Mouse (Mus musculus) B cell, adult 2 months (primary cell): ENCODE data around the gene Eya2.

Experiments used
- DNase-seq, 2 experiments: peaks; one replicate each; pipeline ENCODE4 v3.0.0; 2022

The Eya2 gene

DNA sequence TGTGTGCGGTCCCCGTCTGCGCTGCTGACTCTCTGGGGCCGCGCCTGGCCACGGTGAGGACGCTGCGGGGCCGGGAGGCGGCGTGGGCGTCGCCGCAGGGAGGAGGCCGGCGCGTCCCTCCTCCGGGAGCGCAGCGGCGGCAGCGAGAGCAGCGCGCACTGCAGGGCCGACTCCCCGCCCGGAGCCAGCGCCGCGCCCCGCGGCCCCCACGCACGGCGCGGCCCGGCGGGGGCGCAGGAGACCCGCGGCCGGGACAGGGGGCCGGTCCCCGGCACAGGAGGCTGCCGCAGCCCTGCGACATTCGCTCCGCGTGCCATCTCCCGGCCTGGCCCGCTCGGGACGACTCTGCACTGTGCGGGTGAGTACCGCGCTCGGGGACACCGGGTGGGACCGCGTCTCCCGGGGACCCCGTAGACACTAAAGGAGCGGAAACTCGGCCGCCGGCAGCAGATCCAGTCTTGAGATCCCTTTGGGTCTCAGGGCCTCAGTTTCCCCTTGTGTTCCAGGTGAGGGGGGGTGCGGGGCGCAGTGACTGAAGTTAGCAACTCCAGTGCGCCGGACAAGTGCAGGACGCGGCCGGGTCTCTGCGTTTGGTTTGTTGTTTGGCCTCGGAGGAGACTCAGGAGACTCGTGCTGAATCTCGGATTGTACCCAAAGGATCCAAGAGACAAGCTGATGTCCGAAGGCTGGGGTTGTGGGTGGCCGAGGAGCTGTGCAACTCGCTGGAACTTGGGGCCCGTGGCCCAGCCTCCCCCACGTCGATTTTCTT is at the start of gene Eya2:
Gene Eya2, plus strand, starts transcription at position 126 of the 769 bp plus-strand sequence.
- no peak for DNase-seq

DNA sequence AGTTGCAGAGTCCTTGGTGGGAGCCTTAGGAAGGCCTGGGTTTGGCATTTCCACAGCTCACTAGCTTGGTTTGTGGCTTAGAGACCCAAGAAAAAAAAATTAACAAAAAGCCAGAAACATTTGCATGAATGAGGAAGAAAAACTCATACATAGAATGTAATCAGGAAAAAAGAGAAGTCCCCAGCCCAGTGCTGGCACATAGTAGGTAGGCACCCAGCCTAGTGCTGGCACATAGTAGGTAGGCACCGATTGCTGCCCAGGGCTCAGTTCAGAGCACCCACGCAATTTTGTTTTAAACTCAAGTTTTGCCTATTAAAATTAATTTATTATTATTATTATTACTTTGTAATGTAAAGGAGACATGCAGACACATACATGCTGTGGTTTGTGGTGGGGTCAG is 49.1 kb upstream of the Eya2 start:
- DNase-seq: no peak

DNA sequence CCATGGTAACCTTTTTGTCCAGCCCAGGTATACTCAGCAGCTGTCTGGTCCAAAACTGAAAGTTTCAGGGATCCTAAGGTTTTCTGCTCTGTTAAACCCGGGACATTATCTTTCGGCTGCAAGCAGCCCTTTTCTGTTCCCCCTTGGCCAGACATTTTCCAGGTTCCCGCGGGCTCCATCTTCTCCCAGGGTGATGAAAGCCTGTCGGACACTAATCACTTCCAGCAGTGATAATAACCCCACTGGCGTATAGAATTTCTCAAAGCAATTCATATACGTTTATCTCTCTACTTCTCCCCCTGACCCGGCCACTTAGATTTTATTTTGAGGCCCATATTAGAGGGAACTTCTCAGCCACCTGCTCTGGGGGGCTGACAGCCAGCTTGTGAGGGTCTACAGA is 48.5 kb upstream of the Eya2 start:
- DNase-seq: no peak

DNA sequence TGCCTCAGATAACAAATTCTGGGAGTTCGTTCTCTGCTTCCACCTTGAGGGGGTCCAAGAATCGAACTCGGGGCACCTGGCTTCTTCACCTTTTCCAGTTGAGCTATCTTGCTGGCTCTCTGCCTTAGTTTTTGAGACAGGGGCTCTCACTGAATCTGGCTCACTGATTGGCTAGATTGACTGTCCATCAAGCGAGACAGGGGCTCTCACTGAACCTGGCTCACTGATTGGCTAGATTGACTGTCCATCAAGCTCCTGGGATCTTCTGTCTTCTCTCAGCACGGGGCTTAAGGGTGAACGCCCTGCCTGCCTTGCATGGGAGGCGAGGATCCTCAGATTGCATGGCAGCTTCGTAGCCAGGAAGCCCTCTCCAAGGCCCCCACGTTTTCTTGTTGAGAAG is 47.4 kb upstream of the Eya2 start:
- DNase-seq: no peak

DNA sequence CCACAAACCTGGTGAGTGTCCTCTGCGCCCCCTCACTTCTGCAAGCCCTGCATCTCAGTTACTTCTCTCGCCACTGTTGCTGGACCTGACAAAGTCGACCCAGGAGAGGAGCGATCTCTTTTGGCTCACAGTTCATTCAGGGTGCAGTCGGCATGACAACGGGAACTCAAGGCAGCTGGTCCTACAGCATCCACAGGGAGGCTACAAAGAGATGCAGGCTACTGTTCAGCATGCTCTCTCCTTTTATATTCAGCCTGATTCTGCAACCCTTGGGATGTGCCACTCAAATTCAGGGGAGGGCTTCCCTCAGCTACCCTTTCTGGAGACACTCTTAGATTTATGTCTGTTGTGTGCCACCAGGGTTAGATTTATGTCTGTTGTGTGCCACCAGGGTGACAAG is 46.2 kb upstream of the Eya2 start:
- DNase-seq: no peak

DNA sequence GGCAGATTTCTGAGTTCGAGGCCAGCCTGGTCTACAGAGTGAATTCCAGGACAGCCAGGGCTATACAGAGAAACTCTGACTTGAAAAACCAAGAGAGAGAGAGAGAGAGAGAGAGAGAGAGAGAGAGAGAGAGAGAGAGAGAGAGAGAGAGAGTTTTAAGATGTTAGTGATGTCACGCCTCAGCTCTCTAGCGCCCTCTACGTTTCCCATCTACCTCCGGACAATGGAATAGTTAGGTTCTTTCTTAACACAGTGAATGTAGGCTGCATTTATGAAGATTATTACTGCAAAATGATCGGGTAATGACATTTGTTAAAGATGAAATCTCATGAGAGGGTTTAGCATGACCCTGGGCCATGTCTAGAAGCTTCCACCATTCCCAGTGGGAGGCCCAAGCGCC is 44.4 kb upstream of the Eya2 start:
- peak; percentile 6 to 8 for DNase-seq

DNA sequence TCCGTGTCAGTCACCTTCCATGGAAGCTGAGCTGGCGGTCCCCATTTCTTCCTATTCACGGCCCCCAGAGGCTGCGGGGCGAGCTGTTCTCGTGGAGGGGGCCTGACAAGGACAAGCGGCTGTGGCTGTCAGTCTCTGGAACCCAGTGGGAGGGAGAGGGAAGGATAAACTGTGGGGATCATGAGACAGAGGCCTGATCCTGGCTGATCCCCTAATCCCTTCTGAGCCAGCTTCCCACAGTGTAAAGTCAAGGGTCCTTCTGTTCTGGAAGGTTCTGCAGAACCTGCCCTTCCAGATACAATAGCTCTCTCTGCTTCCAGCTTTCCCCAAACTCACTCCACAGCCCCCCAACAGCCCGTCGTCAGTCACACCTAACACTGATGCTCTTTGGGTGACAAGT is 40.8 kb upstream of the Eya2 start:
- DNase-seq: no peak

DNA sequence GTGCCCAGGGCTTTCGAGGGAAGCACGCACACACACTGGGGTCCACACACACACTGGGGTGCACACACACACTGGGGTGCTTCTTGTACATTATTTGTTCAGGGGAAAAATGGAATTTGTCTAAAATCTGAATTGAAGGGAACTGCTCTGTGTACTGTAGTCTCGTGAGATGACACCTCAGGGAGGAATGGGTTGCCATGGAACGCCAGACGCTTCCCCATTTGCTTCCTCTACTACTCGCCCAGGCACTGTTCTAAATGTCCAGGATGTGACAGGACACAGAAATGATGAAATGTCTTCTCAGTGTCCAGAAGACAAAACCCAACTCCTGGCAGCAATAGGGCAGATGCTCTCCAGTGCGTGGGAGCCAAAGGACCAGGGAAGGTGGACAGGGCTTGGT is 37.6 kb upstream of the Eya2 start:
- no peak for DNase-seq

DNA sequence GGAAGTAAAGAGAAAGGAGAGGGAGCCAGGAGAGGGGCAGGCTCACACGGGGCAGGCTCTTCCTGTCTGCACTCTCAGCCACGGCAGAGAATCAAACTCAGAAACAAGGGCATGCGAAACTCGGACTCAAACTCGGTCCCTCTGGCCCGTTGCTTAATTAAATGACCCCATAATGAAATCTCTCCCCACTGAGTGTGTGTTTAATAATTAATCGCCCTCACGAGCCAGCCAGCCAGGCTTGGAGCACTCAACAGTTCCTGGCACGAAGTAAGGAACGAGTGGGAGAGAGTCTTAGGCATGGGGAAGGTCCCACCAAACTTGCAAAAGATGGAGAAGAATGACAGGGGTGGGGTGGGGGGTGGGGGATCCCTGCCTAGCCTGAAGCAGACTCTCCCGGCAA is 35.9 kb upstream of the Eya2 start:
- no peak for DNase-seq

DNA sequence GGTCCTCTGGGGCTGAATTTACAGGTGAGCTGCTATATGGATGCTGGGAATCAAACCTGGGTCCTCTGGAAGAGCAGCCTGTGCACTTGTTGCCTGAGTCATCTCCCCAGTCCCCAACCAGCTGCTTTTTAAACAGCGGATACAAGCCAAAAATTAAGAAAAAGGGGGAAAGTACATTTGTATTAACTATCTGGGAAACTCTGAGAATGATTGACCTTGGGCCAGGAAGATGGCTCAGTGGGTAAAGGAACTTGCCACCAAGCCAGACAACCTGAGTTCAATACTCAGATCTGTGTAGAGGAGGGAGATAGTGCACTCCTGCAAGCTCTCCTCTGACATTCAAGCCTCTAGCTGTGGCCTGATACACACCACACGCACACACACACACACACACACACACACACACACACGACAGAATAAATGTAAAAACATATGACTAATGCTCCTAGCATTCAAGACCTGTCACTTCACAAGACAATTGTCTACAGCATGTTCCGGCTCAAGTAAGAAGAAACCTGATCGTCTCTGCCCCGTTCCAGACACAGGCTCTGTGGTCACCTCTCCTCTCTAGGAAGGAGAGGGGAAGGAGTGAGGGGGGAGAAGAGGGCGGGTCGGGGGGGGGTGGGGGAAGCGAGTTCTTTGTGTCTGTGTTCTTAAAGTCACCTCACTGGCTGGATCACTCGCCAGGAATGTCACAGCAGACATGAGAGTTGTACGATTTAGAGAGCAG is 35.2 kb upstream of the Eya2 start:
- DNase-seq: no peak

DNA sequence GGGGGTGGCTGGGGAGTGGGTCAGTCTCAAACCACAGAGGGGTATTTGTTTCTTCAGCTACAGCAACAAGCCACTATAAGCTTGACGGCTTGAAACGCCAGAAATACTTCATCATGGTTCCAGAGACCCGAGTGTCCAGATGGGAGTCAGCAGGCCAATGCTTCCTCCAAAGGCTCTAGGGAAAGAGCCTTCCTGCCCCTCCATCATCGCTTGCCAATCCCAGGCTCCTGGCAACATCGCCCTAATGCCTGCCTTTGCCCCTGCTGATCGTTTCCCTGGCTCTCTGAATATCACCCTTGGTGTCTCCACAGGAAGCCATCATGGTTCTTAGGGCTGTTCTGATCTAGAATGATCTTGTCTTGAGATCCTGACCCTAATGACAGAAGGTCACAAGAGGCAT is 33.0 kb upstream of the Eya2 start:
- no peak for DNase-seq

DNA sequence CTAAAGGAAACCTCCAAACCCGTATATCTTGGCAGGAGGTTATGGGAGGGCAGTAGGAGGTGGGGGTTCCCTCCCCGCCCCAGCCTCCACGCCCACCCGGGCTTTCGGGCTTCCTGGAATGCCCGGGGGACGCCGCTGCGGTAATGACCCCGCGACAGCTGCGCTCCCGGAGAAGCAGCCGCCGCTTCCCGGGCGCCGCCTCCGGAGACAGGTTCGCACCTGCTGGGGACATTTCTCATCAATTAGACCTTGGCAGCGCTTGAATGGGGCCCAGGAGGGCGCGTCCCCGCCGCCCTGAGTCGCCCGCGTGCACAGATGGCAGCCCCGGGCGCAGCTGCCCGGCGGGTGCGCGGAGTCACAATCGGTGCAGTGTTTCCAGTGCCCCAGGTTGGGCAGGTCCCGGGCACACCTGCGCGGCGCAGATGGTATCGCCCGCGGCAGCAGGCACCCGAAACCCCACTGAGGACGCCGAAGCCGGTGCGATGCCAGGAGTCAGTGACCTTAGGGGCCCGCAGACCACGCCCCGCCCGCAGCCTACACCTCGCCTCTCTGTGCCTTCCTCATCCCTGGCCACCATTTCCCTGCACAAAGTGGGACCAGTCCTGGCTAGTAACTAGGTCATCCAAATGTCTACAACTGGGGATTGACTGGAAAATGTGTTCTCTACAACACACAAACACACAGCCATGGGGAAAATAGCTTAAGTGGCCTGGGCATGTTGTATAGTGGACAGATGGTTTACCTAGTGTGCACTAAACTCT is 31.4 kb upstream of the Eya2 start:
- no peak for DNase-seq

DNA sequence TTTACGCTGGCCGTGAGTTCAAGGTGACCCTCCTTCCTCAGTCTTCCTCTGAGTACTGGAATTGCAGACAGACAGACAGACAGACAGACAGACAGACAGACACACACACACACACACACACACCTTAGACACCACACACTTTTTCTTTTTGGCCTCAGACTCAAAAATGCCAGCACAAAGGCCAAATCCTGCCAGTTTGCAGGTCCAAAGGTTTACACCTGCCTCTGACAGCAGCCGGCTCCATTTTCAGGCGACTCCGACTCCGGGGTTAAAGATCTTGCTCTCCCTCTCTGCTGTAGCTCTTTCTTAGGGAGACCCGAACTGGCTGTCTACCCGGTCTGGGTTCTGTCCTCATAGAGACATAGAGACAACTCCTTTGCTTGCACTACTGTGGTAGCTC is 30.7 kb upstream of the Eya2 start:
- DNase-seq: no peak

DNA sequence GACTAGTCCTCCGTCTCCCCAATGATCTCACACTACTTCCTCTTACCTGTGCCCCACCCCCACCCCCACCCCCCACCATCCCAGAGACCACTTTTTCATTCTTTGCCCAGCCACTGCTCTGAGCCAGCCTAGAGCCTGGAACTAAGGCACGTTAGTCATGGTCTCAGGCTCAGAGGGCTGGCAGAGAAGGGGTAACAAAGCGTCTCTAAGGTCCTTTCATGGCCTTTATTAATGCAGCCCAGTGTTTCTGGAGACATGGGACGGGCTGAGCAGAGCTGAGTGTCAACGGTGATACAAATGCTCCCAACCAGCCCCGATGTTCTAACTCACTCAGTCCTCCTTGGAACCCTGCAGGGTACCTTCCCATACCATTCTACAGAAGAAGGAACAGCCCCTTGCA is 30.2 kb upstream of the Eya2 start:
- DNase-seq: no peak

DNA sequence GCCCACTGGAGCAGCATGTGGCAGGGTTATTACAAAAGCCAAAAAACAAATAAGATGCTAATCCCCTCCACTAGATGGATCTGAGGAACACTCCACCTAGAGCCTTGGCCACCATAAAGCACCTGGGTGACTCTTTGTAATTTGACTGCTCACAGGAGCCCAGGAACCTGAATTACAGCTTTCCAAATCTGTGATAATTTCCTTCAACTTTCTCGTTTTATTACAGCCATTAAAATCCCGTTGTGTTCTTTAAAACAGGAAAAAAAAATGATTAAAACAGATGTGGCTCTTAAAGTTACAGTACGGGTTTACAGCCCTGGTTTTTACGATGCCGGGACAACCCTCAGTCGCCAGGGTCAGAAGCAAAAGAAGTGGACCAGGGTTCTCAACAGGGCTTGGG is 27.9 kb upstream of the Eya2 start:
- DNase-seq: no peak

DNA sequence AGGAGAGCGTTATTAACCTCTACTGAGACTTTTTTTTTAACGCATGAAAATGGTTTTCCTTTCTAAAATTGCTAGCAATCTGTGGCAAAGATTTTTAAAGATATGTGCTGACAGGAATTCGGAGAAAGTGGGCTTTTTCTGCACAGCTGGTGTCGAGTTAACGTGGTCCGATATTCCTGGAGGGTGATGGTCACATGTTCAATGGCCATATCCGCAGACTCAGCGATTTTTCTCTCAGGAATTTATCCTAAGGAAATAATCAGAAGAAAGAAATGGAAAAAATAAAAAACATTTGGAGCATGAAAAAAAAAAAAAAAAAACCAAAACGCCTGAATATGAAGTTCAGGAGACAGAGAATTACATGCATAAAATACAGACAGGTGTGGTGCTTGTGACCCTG is 27.0 kb upstream of the Eya2 start:
- DNase-seq: no peak

DNA sequence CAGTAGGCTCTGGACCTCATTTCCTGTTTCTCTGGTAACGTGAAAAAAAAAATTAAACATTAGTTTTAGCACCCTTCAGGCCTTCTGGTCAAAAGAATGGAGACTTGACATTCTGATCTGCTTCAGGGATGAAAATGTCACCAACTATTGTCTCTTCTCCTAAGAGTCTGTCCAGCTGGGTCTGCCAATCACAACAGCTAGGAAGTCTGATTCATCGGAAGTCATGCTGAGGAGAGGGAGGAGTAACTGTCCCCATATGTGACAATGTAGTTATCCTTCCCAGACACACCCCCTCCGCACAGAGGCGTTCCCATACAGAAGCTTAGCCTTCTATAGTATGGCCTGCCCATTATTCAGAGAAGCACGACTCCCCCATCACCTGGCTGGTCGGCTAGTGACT is 25.9 kb upstream of the Eya2 start:
- no peak for DNase-seq

DNA sequence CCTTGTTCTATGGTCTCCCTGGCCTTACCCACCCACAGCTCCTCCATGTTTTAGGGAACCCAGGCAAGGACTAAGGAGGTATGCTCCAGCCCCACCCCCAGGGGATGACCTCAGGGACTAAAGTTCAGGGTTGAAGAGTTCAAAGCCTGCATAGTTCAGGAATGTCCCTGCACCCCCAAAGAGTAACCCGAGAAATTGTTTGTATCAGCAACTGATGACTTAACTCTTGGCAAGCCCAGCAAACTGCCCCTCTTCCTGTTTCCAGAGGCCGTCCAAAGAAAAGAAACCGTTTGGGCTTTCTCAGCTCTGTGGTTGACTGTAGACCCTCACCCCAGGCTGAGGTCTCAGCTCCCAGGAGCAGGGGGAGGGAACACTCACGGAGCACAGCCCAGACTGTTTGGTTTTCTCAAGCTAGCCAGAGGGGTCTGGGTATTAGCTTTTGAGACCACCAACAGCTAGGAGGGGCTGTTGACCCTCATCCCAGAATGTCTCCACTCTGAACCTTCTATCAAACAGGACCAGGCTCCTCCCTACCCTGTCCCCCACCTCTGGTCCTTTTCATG is 23.5 kb upstream of the Eya2 start:
- no peak for DNase-seq

DNA sequence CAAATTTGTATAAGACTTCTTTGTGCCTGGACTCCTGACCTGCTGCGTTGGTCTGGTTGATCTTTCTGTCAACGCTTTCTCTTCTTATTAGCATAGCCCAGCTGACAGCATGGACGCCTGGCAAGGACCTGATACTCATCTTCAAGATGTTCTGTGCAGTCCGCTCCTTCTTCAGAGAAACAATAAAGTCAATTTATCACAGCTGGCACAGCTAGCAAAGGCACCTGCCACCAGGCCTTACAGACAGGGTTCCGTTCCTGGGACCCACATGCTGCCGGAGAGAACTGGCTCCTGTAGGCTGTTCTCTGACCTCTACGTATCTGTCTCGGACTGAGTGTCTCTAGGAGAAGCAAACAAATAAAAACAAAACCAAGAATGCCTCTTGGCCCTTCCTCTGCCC is 11.8 kb upstream of the Eya2 start:
- no peak for DNase-seq

DNA sequence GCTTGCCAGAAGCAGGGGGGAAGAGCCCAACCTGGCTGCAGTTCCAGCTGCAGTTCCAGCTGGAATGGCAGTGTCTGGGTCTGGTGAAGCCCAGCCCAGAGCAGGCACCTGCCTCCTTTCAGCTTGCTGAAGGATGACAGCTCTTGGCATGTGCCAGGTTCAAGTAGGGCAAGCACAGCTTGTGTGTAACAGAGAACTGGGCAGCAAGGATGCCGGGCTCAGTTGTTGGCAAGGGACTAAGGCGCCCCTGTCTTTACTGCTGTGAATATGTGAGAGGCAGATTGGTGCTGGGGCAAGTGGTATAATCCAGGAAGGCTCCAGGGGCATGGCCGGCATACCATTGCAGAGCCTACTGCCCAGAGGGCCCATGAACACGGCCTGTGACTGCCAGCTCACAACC is 11.3 kb upstream of the Eya2 start:
- no peak for DNase-seq

DNA sequence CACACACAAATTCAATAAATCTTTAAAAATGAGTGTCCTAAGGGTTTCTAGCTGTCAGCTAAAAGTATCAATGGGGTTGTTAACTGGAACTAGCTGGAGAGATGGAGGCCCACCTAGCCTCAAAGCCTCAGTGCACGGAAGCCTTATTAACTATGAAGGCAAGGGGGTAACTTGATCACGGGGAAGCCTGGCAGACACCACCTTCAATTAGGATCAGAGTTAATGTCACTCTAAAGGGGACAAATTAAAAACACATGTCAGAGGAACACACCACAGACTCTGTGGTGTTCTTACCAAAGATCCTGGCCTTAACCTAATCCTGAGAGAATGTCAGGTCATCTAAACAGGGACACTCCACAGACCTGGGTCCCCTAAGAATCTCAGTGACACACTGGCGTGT is 10.3 kb upstream of the Eya2 start:
- DNase-seq: no peak

DNA sequence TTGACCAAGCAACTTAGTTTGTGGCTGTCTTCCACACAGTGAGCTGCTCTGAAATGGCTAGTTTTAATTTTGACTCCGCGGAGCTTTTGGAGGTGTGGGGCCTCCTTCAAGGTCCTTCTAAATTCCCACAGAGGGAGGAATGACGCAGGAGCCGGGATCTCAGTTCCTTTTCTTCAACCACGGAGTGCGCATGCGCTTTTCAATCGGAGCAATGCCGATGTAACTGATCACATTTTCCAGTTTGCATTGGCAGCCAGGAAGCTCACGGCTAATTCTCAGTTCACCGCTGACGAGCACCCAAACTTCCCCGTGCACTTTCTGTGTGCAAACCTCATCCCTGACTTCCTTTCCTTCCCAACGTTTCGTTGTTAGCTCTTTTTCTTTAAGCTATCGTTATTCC is 4.1 kb upstream of the Eya2 start:
- DNase-seq: no peak

DNA sequence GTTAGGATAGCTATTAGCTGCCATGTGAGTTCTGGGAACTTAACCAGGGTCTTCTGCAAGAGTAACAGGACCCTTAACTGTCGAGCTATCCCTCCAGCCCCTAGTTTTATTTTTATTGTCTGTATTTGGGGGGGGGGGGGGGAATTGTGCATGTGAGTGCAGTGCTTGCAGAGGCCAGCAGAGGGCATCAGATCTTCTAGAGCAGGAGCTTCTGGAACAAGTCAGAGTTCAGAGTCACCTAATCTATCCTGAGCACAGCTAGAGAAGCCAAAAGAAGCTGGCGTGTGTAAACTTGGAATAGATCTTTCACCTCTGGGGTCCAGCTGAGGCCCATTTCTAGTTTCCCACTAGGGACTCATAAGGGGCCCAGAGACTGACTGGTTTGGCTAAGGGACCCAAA is 1.1 kb upstream of the Eya2 start:
- DNase-seq: no peak

DNA sequence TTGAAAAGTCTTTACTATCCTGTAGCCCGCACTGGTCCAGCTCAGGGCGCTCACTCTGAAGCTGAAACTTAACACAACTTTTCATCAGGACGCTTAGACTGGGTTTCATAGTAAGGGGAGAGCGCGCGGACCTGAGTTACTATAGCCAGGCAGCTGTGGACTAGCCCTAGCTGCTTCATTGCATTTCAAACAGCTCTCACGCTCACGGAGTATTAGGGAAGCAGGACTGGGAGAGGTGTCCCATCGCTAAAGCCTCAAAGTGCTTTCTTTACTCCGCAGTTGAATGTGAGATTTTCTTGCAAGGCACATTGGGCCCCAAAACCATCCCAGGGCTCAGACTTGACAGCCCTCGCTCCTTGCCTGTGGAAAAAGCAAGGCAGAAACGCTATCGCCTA is 841 bp downstream of the Eya2 start:
- no peak for DNase-seq
